Mouse (Mus musculus) liver, embryonic 15.5 days (tissue): ENCODE data around the gene Myo16. TPM values are rescaled to one million over a fixed set of nuclear protein-coding genes. Genes with fewer than 3 reads are reported as not detected.

Experiments
- ATAC-seq: fragments of 200-750 bp; cut with Nextera tagmentation; 2 replicates; pipeline ENCODE4 v1.8.0; 2017; ENCODE audit warnings: moderate number of reproducible peaks, mild to moderate bottlenecking, moderate library complexity; ENCODE audit not compliant: insufficient read depth
- H3K27ac ChIP-seq: fragments of 300-500 bp; sonication (generic); replicated peaks from 2 replicates; pipeline ENCODE4 v1.5.1; 2015; ENCODE audit warnings: mild to moderate bottlenecking, inconsistent platforms
- H3K27me3 ChIP-seq: fragments of 300-500 bp; sonication (generic); 2 replicates; pipeline ENCODE4 v1.6.1; 2015; ENCODE audit warnings: mild to moderate bottlenecking, inconsistent platforms
- H3K36me3 ChIP-seq: fragments of 300-500 bp; sonication (generic); replicated peaks from 2 replicates; pipeline ENCODE4 v1.6.1; 2015; ENCODE audit warnings: moderate library complexity, mild to moderate bottlenecking, inconsistent platforms
- H3K4me1 ChIP-seq: fragments of 300-500 bp; sonication (generic); replicated peaks from 2 replicates; pipeline ENCODE4 v1.6.1; 2015; ENCODE audit warnings: inconsistent platforms
- H3K4me2 ChIP-seq: fragments of 300-500 bp; sonication (generic); 2 replicates; pipeline ENCODE4 v1.6.1; 2015; ENCODE audit warnings: moderate library complexity, mild to moderate bottlenecking, inconsistent platforms
- H3K4me3 ChIP-seq: fragments of 300-500 bp; sonication (generic); replicated peaks from 2 replicates; pipeline ENCODE4 v1.5.1; 2015; ENCODE audit warnings: mild to moderate bottlenecking, inconsistent platforms
- H3K9ac ChIP-seq: fragments of 300-500 bp; sonication (generic); 2 replicates; pipeline ENCODE4 v1.6.1; 2015; ENCODE audit warnings: moderate library complexity, mild to moderate bottlenecking, inconsistent platforms
- H3K9me3 ChIP-seq: fragments of 300-500 bp; sonication (generic); replicated peaks from 2 replicates; pipeline ENCODE4 v1.6.1; 2016; ENCODE audit warnings: inconsistent platforms
- WGBS: fragments of 180-500 bp; shearing (Covaris S2); methylation state at CpG from one replicate; pipeline ENCODE4 v1.1.7; 2015; ENCODE audit warnings: mixed read lengths; ENCODE audit not compliant: insufficient replicate concordance; 5-methylcytosine and 5-hydroxymethylcytosine counted together
- polyA plus RNA-seq: library from polyadenylated mRNA; unstranded; fragments of >200 nt; fragmentation: Nextera tagmentation; extraction: Ambion mirVana; gene quantifications from 2 replicates; pipeline ENCODE4 v1.2.1, GENCODE M21; 2015

The Myo16 gene
- polyA plus RNA-seq, 1 experiment from 2014 or later: 0.03 TPM

GRCm38 (mm10) chr8:10366141-10366540 lies 212.4 kb downstream of the Myo16 start:
- ATAC-seq: no peak
- H3K9ac ChIP-seq: no peak overlapping the region
- H3K4me2 ChIP-seq: no peak overlapping the region
- no peaks in the 10 kb centered on the region for H3K27me3 ChIP-seq
- no peak overlapping the region for H3K27ac ChIP-seq
- H3K36me3 ChIP-seq: no peaks in the 10 kb centered on the region
- WGBS: 74% methylated on average over 9 of the region's 9 CpGs
- H3K4me1 ChIP-seq: no peaks in the 10 kb centered on the region
- no peak overlapping the region for H3K4me3 ChIP-seq
- no peaks in the 10 kb centered on the region for H3K9me3 ChIP-seq

- WGBS: 59% methylated on average over 2 of the region's 2 CpGs
- Histone ChIP-seq H3K9ac (no peak overlapping the region), H3K4me1 (no peaks in the 10 kb centered on the region), H3K4me2 (no peak overlapping the region), H3K36me3 (no peaks in the 10 kb centered on the region), H3K27me3 (no peaks in the 10 kb centered on the region), H3K27ac (no peak overlapping the region), H3K9me3 (no peaks in the 10 kb centered on the region), H3K4me3 (no peak overlapping the region)
- ATAC-seq: no peak
Measured at GRCm38 (mm10) chr8:10372571-10372970, 218.9 kb downstream of the Myo16 start.

GRCm38 (mm10) chr8:10387143-10387542 lies 233.4 kb downstream of the Myo16 start:
- H3K27ac ChIP-seq: no peak overlapping the region
- H3K4me1 ChIP-seq: no peaks in the 10 kb centered on the region
- ATAC-seq: no peak
- H3K4me3 ChIP-seq: no peak overlapping the region
- WGBS: 20% methylated on average over 1 of the region's 1 CpGs
- H3K4me2 ChIP-seq: no peak overlapping the region
- H3K36me3 ChIP-seq: no peaks in the 10 kb centered on the region
- H3K9me3 ChIP-seq: no peaks in the 10 kb centered on the region
- H3K9ac ChIP-seq: no peak overlapping the region
- no peaks in the 10 kb centered on the region for H3K27me3 ChIP-seq

- H3K4me2 ChIP-seq: no peak overlapping the region
- H3K4me3 ChIP-seq: no peak overlapping the region
- no peaks in the 10 kb centered on the region for H3K27me3 ChIP-seq
- H3K9me3 ChIP-seq: no peaks in the 10 kb centered on the region
- no peaks in the 10 kb centered on the region for H3K4me1 ChIP-seq
- no peaks in the 10 kb centered on the region for H3K36me3 ChIP-seq
- no peak for ATAC-seq
- H3K27ac ChIP-seq: no peak overlapping the region
- 59% methylated on average over 7 of the region's 7 CpGs for WGBS
- H3K9ac ChIP-seq: no peak overlapping the region
Measured at GRCm38 (mm10) chr8:10391096-10391683, 237.5 kb downstream of the Myo16 start.

GRCm38 (mm10) chr8:10391913-10392312 lies 238.2 kb downstream of the Myo16 start:
- no peak for ATAC-seq
- 39% methylated on average over 6 of the region's 6 CpGs for WGBS
- Histone ChIP-seq H3K9ac (no peak overlapping the region), H3K4me1 (no peaks in the 10 kb centered on the region), H3K36me3 (no peaks in the 10 kb centered on the region), H3K27me3 (no peaks in the 10 kb centered on the region), H3K27ac (no peak overlapping the region), H3K4me3 (no peak overlapping the region), H3K4me2 (no peak overlapping the region), H3K9me3 (no peaks in the 10 kb centered on the region)

GRCm38 (mm10) chr8:10394506-10394905 lies 240.8 kb downstream of the Myo16 start:
- Histone ChIP-seq H3K36me3 (no peaks in the 10 kb centered on the region), H3K27ac (no peak overlapping the region), H3K4me2 (no peak overlapping the region), H3K4me1 (no peaks in the 10 kb centered on the region), H3K9me3 (no peaks in the 10 kb centered on the region), H3K4me3 (no peak overlapping the region), H3K9ac (no peak overlapping the region), H3K27me3 (no peaks in the 10 kb centered on the region)
- WGBS: 64% methylated on average over 2 of the region's 2 CpGs
- no peak for ATAC-seq

GRCm38 (mm10) chr8:10395146-10395545 lies 241.4 kb downstream of the Myo16 start:
- H3K9me3 ChIP-seq: no peaks in the 10 kb centered on the region
- no peak for ATAC-seq
- no peaks in the 10 kb centered on the region for H3K4me1 ChIP-seq
- no peaks in the 10 kb centered on the region for H3K36me3 ChIP-seq
- no peak overlapping the region for H3K4me3 ChIP-seq
- H3K27me3 ChIP-seq: no peaks in the 10 kb centered on the region
- H3K4me2 ChIP-seq: no peak overlapping the region
- H3K27ac ChIP-seq: no peak overlapping the region
- no peak overlapping the region for H3K9ac ChIP-seq
- WGBS: 55% methylated on average over 7 of the region's 7 CpGs

- no peak overlapping the region for H3K4me3 ChIP-seq
- H3K4me1 ChIP-seq: no peaks in the 10 kb centered on the region
- no peaks in the 10 kb centered on the region for H3K27me3 ChIP-seq
- no peaks in the 10 kb centered on the region for H3K9me3 ChIP-seq
- H3K27ac ChIP-seq: no peak overlapping the region
- H3K9ac ChIP-seq: no peak overlapping the region
- no peak overlapping the region for H3K4me2 ChIP-seq
- no peak for ATAC-seq
- 16% methylated on average over 4 of the region's 4 CpGs for WGBS
- H3K36me3 ChIP-seq: no peaks in the 10 kb centered on the region
Measured at GRCm38 (mm10) chr8:10402606-10403005, 248.9 kb downstream of the Myo16 start.

- Histone ChIP-seq H3K4me1 (no peaks in the 10 kb centered on the region), H3K4me2 (no peak overlapping the region), H3K36me3 (no peaks in the 10 kb centered on the region), H3K4me3 (no peak overlapping the region), H3K27ac (no peak overlapping the region), H3K9me3 (no peaks in the 10 kb centered on the region), H3K27me3 (no peaks in the 10 kb centered on the region), H3K9ac (no peak overlapping the region)
- ATAC-seq: no peak
- 31% methylated on average over 8 of the region's 8 CpGs for WGBS
Measured at GRCm38 (mm10) chr8:10405469-10405868, 251.8 kb downstream of the Myo16 start.

GRCm38 (mm10) chr8:10409043-10409442 lies 255.3 kb downstream of the Myo16 start:
- no peak for ATAC-seq
- no peak overlapping the region for H3K9ac ChIP-seq
- no peaks in the 10 kb centered on the region for H3K36me3 ChIP-seq
- H3K4me1 ChIP-seq: no peaks in the 10 kb centered on the region
- no peaks in the 10 kb centered on the region for H3K9me3 ChIP-seq
- no peaks in the 10 kb centered on the region for H3K27me3 ChIP-seq
- no peak overlapping the region for H3K4me3 ChIP-seq
- H3K4me2 ChIP-seq: no peak overlapping the region
- H3K27ac ChIP-seq: no peak overlapping the region
- WGBS: 66% methylated on average over 9 of the region's 9 CpGs

- 55% methylated on average over 4 of the region's 4 CpGs for WGBS
- Histone ChIP-seq H3K4me3 (no peak overlapping the region), H3K9me3 (no peaks in the 10 kb centered on the region), H3K36me3 (no peaks in the 10 kb centered on the region), H3K4me2 (no peak overlapping the region), H3K4me1 (no peaks in the 10 kb centered on the region), H3K9ac (no peak overlapping the region), H3K27me3 (no peaks in the 10 kb centered on the region), H3K27ac (no peak overlapping the region)
- ATAC-seq: no peak
Measured at GRCm38 (mm10) chr8:10411511-10411910, 257.8 kb downstream of the Myo16 start.

- Histone ChIP-seq H3K27ac (no peak overlapping the region), H3K4me2 (no peak overlapping the region), H3K9ac (no peak overlapping the region), H3K4me3 (no peak overlapping the region), H3K27me3 (no peaks in the 10 kb centered on the region), H3K36me3 (no peaks in the 10 kb centered on the region), H3K9me3 (no peaks in the 10 kb centered on the region), H3K4me1 (no peaks in the 10 kb centered on the region)
- ATAC-seq: no peak
- WGBS: 66% methylated on average over 8 of the region's 8 CpGs
Measured at GRCm38 (mm10) chr8:10413881-10414280, 260.2 kb downstream of the Myo16 start.
